Mouse (Mus musculus) embryonic facial prominence, embryonic 11.5 days (tissue): ENCODE results near the gene Socs2. TPM values are rescaled to one million over a fixed set of nuclear protein-coding genes. Genes with fewer than 3 reads are reported as not detected.
A peak's percentile ranks its signal among the peaks of the same experiment; 100 is the strongest.

Source experiments
- ATAC-seq: fragments of 200-750 bp; cut with Nextera tagmentation; replicated peaks from 2 replicates; pipeline ENCODE4 v1.8.0; 2017; ENCODE audit warnings: low read depth; ENCODE audit not compliant: insufficient number of reproducible peaks, low FRiP score, low TSS enrichment
- DNase-seq: peaks from one replicate; pipeline ENCODE4 v3.0.0-alpha.2; 2015; ENCODE audit warnings: low spot score
- H3K27ac ChIP-seq: fragments of 300-500 bp; sonication (generic); replicated peaks from 2 replicates; pipeline ENCODE4 v1.5.1; 2014; ENCODE audit warnings: mild to moderate bottlenecking, low read depth, low read length, control low read depth
- H3K27me3 ChIP-seq: fragments of 300-500 bp; sonication (generic); 2 replicates; pipeline ENCODE4 v1.6.1; 2014; ENCODE audit warnings: mild to moderate bottlenecking, low read length, moderate library complexity, mixed read lengths; ENCODE audit not compliant: control insufficient read depth, insufficient read depth
- H3K36me3 ChIP-seq: fragments of 300-500 bp; sonication (generic); replicated peaks from 2 replicates; pipeline ENCODE4 v1.6.1; 2014; ENCODE audit warnings: low read depth, mild to moderate bottlenecking, low read length, moderate library complexity, mixed read lengths; ENCODE audit not compliant: control insufficient read depth, insufficient read depth
- H3K4me1 ChIP-seq: fragments of 300-500 bp; sonication (generic); 2 replicates; pipeline ENCODE4 v1.6.1; 2014; ENCODE audit warnings: low read length, mixed read lengths; ENCODE audit not compliant: control insufficient read depth, insufficient read depth
- H3K4me2 ChIP-seq: fragments of 300-500 bp; sonication (generic); 2 replicates; pipeline ENCODE4 v1.6.1; 2014; ENCODE audit warnings: low read depth, mild to moderate bottlenecking, control low read depth, low read length, moderate library complexity
- H3K4me3 ChIP-seq: fragments of 300-500 bp; sonication (generic); 2 replicates; pipeline ENCODE4 v1.5.1; 2014; ENCODE audit warnings: low read depth, low read length, control low read depth
- H3K9ac ChIP-seq: fragments of 300-500 bp; sonication (generic); replicated peaks from 2 replicates; pipeline ENCODE4 v1.6.1; 2014; ENCODE audit warnings: mild to moderate bottlenecking, control low read depth, low read length
- H3K9me3 ChIP-seq: fragments of 300-500 bp; sonication (generic); replicated peaks from 2 replicates; pipeline ENCODE4 v1.6.1; 2016; ENCODE audit warnings: mild to moderate bottlenecking, low read length, inconsistent platforms, mixed read lengths; ENCODE audit not compliant: control insufficient read depth
- WGBS: fragments of 180-500 bp; shearing (Covaris S2); extraction: QIAGEN DNeasy Blood & Tissue Kit; methylation state at CpG from one replicate; pipeline ENCODE4 v1.1.7; 2014; 5-methylcytosine and 5-hydroxymethylcytosine counted together
- polyA plus RNA-seq: library from polyadenylated mRNA; unstranded; fragments of >200 nt; fragmentation: Nextera tagmentation; extraction: Ambion mirVana; gene quantifications from 2 replicates; pipeline ENCODE4 v1.2.1, GENCODE M21; 2014

Gene Socs2
- polyA plus RNA-seq, 1 experiment from 2014 or later = 50.5 TPM

DNA sequence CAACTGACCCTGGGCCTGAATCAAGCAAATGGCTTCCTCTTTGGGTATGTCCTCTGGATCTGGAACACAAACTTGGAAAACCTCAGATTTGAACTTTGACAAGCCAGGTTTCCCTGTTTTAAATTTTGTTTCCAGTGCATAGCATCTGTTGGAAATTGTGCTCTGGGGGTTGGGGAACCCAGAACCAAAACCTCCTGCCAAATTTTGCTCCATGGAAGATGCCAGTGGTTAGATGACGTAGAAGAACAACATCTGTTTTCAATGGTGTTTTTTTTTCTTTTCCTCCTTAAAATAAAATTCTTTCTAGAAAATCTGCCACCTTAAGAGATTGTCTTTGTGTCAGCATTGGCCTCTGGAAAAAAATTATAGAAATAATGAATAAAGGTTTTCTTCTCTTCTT, 31.9 kb downstream of the Socs2 start:
- Histone ChIP-seq H3K9me3 (no peaks in the 10 kb centered on the region), H3K4me3 (no peak overlapping the region), H3K36me3 (no peaks in the 10 kb centered on the region), H3K4me2 (no peak overlapping the region), H3K27me3 (no peaks in the 10 kb centered on the region), H3K9ac (no peak overlapping the region), H3K4me1 (no peaks in the 10 kb centered on the region), H3K27ac (no peak overlapping the region)
- 56% methylated on average over 1 of the region's 1 CpGs for WGBS
- ATAC-seq (no peak), DNase-seq (peak; percentile 30)

DNA sequence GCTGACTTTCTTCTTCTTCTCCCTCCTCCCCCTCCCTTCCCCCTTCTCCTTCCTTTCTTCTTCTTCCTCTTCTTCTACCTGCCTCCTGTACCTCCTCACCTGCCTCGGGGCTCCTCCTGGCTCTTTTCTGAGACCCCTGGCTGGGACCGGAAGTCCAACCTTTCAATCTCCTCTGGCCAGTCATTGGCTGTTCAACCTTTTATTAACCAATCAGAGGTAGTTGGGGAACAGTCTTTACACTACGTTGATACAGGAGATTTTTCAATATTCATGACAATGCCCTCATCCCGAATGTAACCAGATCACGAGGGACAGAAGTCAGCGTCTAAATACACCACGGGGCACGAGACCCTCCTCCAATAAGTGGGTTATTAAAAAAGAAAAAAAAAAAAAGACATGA, 32.5 kb downstream of the Socs2 start:
- Histone ChIP-seq H3K27me3 (no peaks in the 10 kb centered on the region), H3K9ac (no peak overlapping the region), H3K4me3 (no peak overlapping the region), H3K36me3 (no peaks in the 10 kb centered on the region), H3K9me3 (no peaks in the 10 kb centered on the region), H3K4me2 (no peak overlapping the region), H3K27ac (no peak overlapping the region), H3K4me1 (no peaks in the 10 kb centered on the region)
- DNase-seq (no peak), ATAC-seq (no peak)
- 83% methylated on average over 8 of the region's 8 CpGs for WGBS

DNA sequence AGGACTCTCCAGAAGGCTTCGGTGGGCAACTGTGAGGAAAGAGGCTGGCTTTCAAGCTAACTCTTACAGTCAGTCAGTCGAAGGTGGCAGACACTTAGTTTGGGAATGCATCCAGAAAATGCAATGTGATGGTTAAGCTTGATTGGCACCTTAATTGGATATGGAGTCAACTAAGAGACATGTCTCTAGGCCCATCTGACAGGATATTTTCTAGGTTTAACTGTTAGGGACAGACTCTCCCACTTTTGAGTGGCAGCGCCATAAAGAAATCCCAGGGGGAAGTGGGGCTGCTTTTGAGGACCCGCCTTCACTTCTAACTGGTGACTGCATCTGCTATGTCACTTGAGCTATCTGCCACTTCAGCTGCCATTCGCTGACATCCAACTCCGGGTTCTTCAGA, 43.6 kb downstream of the Socs2 start:
- no peak for ATAC-seq
- 92% methylated on average over 6 of the region's 6 CpGs for WGBS
- H3K9ac ChIP-seq = no peak overlapping the region
- no peak overlapping the region for H3K4me3 ChIP-seq
- no peaks in the 10 kb centered on the region for H3K4me1 ChIP-seq
- H3K36me3 ChIP-seq = no peaks in the 10 kb centered on the region
- no peak for DNase-seq
- H3K27ac ChIP-seq = no peak overlapping the region
- no peaks in the 10 kb centered on the region for H3K9me3 ChIP-seq
- H3K27me3 ChIP-seq = no peaks in the 10 kb centered on the region
- no peak overlapping the region for H3K4me2 ChIP-seq

DNA sequence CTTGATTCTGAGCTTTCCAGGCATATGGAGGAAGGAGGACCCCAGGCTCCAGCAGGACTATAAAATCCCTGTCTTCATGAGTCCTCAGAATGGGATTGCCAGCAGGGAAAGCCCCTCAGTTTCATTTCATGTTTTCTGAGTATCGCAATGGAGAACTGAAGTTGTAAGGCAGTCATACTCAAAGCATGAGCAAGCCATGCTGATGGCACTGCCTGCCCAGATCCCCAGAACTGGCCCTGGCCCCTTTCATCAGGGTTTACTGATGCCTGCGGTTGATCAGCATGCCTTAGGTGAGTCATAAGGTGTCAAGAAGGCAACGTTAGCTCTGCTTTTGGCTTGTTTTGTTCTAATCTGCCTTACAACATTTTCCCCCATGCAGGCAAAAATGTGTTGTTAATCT, 45.0 kb downstream of the Socs2 start:
- Histone ChIP-seq H3K36me3 (no peaks in the 10 kb centered on the region), H3K27ac (no peak overlapping the region), H3K4me2 (no peak overlapping the region), H3K4me3 (no peak overlapping the region), H3K9ac (no peak overlapping the region), H3K9me3 (no peaks in the 10 kb centered on the region), H3K27me3 (no peaks in the 10 kb centered on the region), H3K4me1 (no peaks in the 10 kb centered on the region)
- no peak for DNase-seq
- ATAC-seq = no peak
- 89% methylated on average over 3 of the region's 3 CpGs for WGBS

DNA sequence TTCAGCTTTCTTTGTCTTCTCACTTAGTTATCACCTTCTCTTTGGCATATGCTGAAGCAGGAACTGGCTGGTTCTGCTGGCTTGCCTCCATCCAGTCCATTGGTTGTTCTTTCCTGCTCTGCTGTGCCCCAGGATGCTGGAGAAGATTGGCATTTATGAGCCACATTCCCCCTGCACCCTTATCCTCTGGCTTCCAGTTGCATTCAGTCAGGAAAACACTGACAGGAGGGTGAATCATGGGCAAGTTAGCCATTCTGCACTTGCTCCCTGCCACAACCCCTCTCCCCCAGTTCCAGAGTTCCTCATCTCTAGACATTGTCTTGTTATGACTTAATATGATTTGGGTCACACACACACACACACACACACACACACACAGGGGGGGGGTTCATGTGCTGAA, 47.8 kb downstream of the Socs2 start:
- Histone ChIP-seq H3K27ac (no peak overlapping the region), H3K9me3 (no peaks in the 10 kb centered on the region), H3K27me3 (no peaks in the 10 kb centered on the region), H3K4me3 (no peak overlapping the region), H3K9ac (no peak overlapping the region), H3K4me2 (no peak overlapping the region), H3K4me1 (no peaks in the 10 kb centered on the region), H3K36me3 (no peaks in the 10 kb centered on the region)
- no peak for ATAC-seq
- DNase-seq = no peak

DNA sequence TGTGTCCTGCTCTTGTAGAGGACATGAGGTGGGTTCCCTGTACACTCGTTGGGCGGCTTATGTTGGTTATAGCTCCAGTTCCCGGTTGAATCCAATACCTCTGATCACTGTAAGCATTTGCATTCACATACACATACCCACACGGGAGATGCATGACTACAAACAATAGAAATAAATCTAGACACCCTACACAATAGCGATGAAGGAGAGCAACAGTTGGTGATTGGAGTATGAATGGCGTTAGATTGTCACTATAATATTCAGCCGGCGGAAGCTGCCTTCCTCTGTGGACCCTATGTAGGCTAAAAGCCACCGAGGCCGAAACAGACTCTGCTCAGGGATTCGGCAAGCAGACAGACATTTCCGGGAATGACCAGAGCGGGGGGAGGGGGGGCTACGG, 48.8 kb downstream of the Socs2 start:
- WGBS = 90% methylated on average over 14 of the region's 14 CpGs
- Histone ChIP-seq H3K27ac (no peak overlapping the region), H3K9me3 (no peaks in the 10 kb centered on the region), H3K4me1 (no peaks in the 10 kb centered on the region), H3K36me3 (no peaks in the 10 kb centered on the region), H3K9ac (no peak overlapping the region), H3K4me3 (no peak overlapping the region), H3K27me3 (no peaks in the 10 kb centered on the region), H3K4me2 (no peak overlapping the region)
- no peak for DNase-seq
- no peak for ATAC-seq

DNA sequence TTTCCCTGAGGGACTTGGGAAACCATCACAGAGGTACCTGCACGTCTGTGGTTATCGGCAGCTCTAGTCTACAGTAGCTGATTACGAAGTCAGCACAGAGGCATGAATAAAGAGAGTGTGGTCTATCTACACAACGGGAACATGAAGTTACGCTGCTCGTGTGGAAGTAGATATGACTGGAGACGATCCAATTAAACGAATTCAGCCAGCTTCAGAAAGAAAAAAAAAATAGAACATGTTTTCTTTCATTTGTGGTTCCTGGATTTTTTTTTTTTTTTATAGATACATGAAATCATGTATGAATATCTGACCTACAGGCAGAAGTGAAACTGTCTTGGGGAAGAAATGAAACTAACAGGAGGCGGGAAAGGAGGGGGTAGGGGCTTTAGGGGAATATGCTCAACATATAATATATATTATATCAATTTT, 49.3 kb downstream of the Socs2 start:
- no peaks in the 10 kb centered on the region for H3K27me3 ChIP-seq
- H3K4me2 ChIP-seq = no peak overlapping the region
- H3K27ac ChIP-seq = no peak overlapping the region
- ATAC-seq (no peak), DNase-seq (no peak)
- H3K4me1 ChIP-seq = no peaks in the 10 kb centered on the region
- H3K9me3 ChIP-seq = no peaks in the 10 kb centered on the region
- no peak overlapping the region for H3K9ac ChIP-seq
- no peak overlapping the region for H3K4me3 ChIP-seq
- H3K36me3 ChIP-seq = no peaks in the 10 kb centered on the region
- WGBS = 87% methylated on average over 9 of the region's 9 CpGs

DNA sequence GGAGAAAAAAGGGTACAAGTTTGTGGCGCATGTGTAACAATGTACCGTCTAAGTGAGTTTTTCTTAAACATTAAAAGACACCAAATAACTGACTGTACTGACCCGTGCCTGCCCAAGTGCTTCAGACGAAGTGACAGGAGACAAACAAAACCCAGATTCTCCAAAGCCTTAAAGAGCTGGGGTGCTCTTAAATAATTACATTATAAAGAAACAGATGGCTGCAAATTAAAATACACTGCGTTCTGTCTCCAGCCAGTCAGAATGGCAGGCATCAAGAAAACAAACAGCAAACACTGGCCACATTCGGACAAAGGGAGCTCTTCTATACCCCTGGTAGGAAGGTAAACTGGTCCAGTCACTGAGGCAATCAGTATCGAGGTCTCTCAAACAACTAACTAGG, 49.7 kb downstream of the Socs2 start:
- Histone ChIP-seq H3K36me3 (no peaks in the 10 kb centered on the region), H3K27me3 (no peaks in the 10 kb centered on the region), H3K4me2 (no peak overlapping the region), H3K4me1 (no peaks in the 10 kb centered on the region), H3K27ac (no peak overlapping the region), H3K4me3 (no peak overlapping the region), H3K9ac (no peak overlapping the region), H3K9me3 (no peaks in the 10 kb centered on the region)
- WGBS = 73% methylated on average over 7 of the region's 7 CpGs
- ATAC-seq (no peak), DNase-seq (no peak)

DNA sequence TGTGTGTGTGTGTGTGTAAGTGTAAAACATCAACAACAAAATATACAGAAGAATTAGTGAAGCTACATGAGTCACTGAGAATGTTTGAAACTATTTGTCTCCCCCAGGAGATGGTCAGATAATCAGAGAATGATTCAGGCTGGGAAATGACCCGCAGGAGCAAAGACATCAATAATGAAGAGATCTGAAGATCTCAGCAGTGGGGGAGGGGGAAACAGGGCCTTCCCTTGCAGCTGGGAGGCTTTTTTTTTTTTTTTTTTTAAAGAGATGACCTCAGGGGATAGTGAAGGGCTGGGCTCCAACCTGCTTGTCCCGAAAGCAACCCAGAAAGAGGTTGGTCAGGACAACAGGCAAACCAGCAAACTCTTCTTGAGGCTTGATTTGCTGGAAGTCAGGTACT, 54.7 kb downstream of the Socs2 start:
- H3K9me3 ChIP-seq = no peaks in the 10 kb centered on the region
- H3K27ac ChIP-seq = no peak overlapping the region
- H3K36me3 ChIP-seq = no peaks in the 10 kb centered on the region
- no peak overlapping the region for H3K4me3 ChIP-seq
- H3K4me2 ChIP-seq = no peak overlapping the region
- no peaks in the 10 kb centered on the region for H3K27me3 ChIP-seq
- 30% methylated on average over 2 of the region's 2 CpGs for WGBS
- no peak for ATAC-seq
- no peak overlapping the region for H3K9ac ChIP-seq
- no peak for DNase-seq
- H3K4me1 ChIP-seq = no peaks in the 10 kb centered on the region
